ENCODE assay signal across 8 mouse cellular contexts in genomic region chr8:57800327-57800726, GRCm38 (mm10).
DNase-seq lines count a peak whose midpoint lies in the region; ATAC-seq and TF ChIP-seq lines count a peak whose summit lies in the region.

No protein-coding gene starts in this region.

- DNase-seq in urinary bladder, postnatal 14 days (ENCODE audit: low spot score) = peak; percentile 76
- DNase-seq in urinary bladder, postnatal 10 days (ENCODE audit: low spot score) = no peak
- DNase-seq in embryo, embryonic 11.5 days (ENCODE audit: low read depth, low spot score) = peak; percentile 82
- DNase-seq in heart, adult 11 months = peak; percentile 90
- DNase-seq in limb, embryonic 10.5 days (ENCODE audit: low spot score) = peak; percentile 66

- ATAC-seq in intestine, postnatal 0 days = peak; percentile 79
- ATAC-seq in midbrain, embryonic 12.5 days (ENCODE audit: low FRiP score, low read depth) = peak; percentile 85

- H3K36me3 ChIP-seq in intestine, postnatal 0 days (ENCODE audit: control insufficient read depth, insufficient read depth) = no peaks in the 10 kb centered on the region
- H3K36me3 ChIP-seq in limb, embryonic 10.5 days = no peaks in the 10 kb centered on the region
- no peaks in the 10 kb centered on the region for H3K36me3 ChIP-seq in midbrain, embryonic 12.5 days
- no peaks in the 10 kb centered on the region for H3K36me3 ChIP-seq in small intestine, adult 2 months (ENCODE audit: control insufficient read depth, insufficient read depth, low read length)

- peak; percentile 88 for TF ChIP-seq CTCF in intestine, postnatal 0 days (IDR thresholded peaks at IDR 0.05; ENCODE audit: low read depth)
- TF ChIP-seq CTCF in small intestine, adult 2 months (IDR thresholded peaks at IDR 0.05; ENCODE audit: extremely low read depth, insufficient read length, insufficient replicate concordance, low read depth, low read length) = no peak

- peak overlapping the region; percentile 57 for H3K4me2 ChIP-seq in intestine, postnatal 0 days (replicated peaks; ENCODE audit: low read depth)
- peak overlapping the region; percentile 51 for H3K4me2 ChIP-seq in midbrain, embryonic 12.5 days (replicated peaks)

- peak overlapping the region; percentile 6; the same call in 1 of the 2 replicates for H3K27ac ChIP-seq in intestine, postnatal 0 days (ENCODE audit: low read depth, low read length)
- no peak overlapping the region for H3K27ac ChIP-seq in limb, embryonic 10.5 days
- H3K27ac ChIP-seq in midbrain, embryonic 12.5 days (replicated peaks) = peak overlapping the region; percentile 56
- peak overlapping the region; percentile 54; the same call in 1 of the 2 replicates for H3K27ac ChIP-seq in small intestine, adult 2 months (ENCODE audit: insufficient read depth, low read depth, low read length)

- H3K9me3 ChIP-seq in intestine, postnatal 0 days (ENCODE audit: control insufficient read depth) = no peaks in the 10 kb centered on the region
- H3K9me3 ChIP-seq in limb, embryonic 10.5 days (replicated peaks) = no peaks in the 10 kb centered on the region
- no peaks in the 10 kb centered on the region for H3K9me3 ChIP-seq in midbrain, embryonic 12.5 days

- no peak for TF ChIP-seq POLR2A in small intestine, adult 2 months (IDR thresholded peaks at IDR 0.05; ENCODE audit: low read depth, low read length)

- H3K9ac ChIP-seq in intestine, postnatal 0 days (ENCODE audit: low read depth, low read length) = no peak overlapping the region
- H3K9ac ChIP-seq in midbrain, embryonic 12.5 days (replicated peaks) = no peak overlapping the region

- WGBS in intestine, postnatal 0 days = 21% methylated on average over 4 of the region's 4 CpGs
- 26% methylated on average over 4 of the region's 4 CpGs for WGBS in limb, embryonic 10.5 days
- WGBS in midbrain, embryonic 12.5 days = 16% methylated on average over 4 of the region's 4 CpGs
- WGBS in small intestine, adult 2 months = 17% methylated on average over 4 of the region's 4 CpGs

- no peaks in the 10 kb centered on the region for H3K4me1 ChIP-seq in intestine, postnatal 0 days (replicated peaks; ENCODE audit: control insufficient read depth, insufficient read depth, low read length)
- peaks cover 6% of the 10 kb centered on the region for H3K4me1 ChIP-seq in limb, embryonic 10.5 days
- H3K4me1 ChIP-seq in midbrain, embryonic 12.5 days = peaks cover 3% of the 10 kb centered on the region; the same call in 1 of the 2 replicates
- no peaks in the 10 kb centered on the region for H3K4me1 ChIP-seq in small intestine, adult 2 months (ENCODE audit: control insufficient read depth, insufficient read depth, insufficient read length, low read length)

- peak overlapping the region; percentile 14 for H3K4me3 ChIP-seq in intestine, postnatal 0 days (ENCODE audit: low read depth, low read length)
- peak overlapping the region; percentile 43 for H3K4me3 ChIP-seq in limb, embryonic 10.5 days
- peak overlapping the region; percentile 29 for H3K4me3 ChIP-seq in midbrain, embryonic 12.5 days
- no peak overlapping the region for H3K4me3 ChIP-seq in small intestine, adult 2 months (ENCODE audit: low read depth, low read length)

- H3K27me3 ChIP-seq in intestine, postnatal 0 days (replicated peaks; ENCODE audit: control insufficient read depth, insufficient read depth, low read length) = no peaks in the 10 kb centered on the region
- H3K27me3 ChIP-seq in limb, embryonic 10.5 days (ENCODE audit: low read depth, poor library complexity, severe bottlenecking) = no peaks in the 10 kb centered on the region
- peaks cover 25% of the 10 kb centered on the region for H3K27me3 ChIP-seq in midbrain, embryonic 12.5 days
- H3K27me3 ChIP-seq in small intestine, adult 2 months (ENCODE audit: control insufficient read depth, insufficient read depth, low read length) = no peaks in the 10 kb centered on the region
